Mouse (Mus musculus) embryo, embryonic 11 days (tissue): ENCODE measurements around the gene Tha1.

ENCODE experiments used
- DNase-seq: peaks from one replicate; pipeline ENCODE4 v3.0.0-alpha.2; 2015

Tha1 gene

DNA sequence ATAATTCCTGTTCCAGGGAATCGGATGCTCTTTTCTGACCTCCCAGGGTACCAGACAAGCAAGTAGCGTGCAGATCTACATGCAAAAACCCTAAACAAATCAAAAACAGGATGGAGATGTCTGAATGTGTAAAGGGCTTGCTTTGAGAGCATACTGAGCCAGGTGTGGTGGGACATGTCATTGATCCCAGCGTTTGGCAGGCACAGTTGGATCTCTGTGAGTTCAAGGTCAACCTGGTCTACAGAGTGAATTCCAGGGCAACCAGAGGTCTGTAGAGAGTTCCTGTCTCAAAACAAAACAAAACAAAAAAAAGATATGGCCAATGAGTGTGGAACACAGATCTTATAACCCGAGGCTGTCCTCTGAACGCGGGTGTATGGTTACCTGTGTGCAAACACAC, 49.9 kb downstream of the Tha1 start:
- DNase-seq, result no peak

DNA sequence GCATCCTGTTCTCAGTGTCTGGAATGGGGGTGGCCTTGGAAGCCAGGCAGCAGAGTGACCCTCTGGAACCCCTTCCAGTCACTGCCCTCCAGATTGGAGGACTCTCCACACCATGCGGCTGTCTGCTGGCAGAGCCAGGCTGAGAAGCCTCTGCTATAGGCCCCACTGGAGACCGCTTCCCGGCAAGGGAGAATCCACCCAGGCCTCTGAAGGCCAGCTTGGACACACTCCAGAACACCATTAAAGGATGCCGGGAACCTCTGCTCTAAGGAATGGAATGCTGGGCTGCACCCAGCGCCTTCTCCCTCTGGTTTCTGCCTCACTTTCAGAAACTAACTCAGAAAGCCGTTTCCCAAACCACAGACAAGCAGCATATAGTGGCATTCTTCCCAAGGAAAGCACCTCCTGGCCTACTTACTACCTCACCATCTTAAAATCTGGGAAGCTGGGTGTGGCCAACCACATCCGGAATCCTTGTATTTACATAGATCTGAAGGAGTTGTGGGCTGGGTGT, 50.5 kb downstream of the Tha1 start:
- DNase-seq, result no peak

DNA sequence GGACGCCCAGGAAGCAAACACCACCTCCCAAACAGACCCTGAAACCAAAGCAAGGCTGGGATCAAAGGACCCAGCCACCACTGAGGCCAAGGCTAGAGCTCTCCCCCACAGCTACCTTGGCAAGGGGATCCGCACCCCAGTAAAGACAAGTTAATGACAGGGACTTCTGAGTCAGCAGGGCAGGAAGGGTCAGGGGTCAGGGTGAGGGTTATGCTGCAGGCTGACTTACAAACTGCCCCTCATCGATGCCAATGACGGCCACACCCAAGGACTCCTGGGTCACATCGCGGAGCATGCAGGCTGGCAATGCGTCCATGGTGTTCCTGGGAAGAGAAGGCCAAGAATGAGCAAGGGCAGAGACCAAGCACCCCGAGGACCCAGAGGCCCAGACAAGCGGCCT, 51.4 kb downstream of the Tha1 start:
- DNase-seq, result no peak

DNA sequence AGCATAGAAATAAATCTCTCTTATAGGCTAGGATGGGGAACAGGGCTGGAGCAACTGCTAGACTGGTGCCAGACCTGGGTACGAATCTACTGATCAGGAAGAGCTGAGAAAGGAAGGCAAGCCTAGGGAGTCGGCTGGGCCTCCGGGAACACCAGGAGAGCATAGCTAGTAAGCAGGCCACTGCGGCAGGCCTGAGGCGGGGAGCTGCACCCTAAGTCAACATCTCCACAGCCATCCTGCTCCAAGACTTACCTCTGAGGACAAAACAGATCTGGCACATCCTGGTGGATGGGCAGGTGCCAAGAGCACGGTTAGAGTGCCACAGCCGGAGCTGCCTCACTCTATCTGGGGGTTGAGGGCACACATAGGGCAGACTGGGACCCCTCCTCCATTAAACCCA, 53.1 kb downstream of the Tha1 start:
- DNase-seq, result no peak

DNA sequence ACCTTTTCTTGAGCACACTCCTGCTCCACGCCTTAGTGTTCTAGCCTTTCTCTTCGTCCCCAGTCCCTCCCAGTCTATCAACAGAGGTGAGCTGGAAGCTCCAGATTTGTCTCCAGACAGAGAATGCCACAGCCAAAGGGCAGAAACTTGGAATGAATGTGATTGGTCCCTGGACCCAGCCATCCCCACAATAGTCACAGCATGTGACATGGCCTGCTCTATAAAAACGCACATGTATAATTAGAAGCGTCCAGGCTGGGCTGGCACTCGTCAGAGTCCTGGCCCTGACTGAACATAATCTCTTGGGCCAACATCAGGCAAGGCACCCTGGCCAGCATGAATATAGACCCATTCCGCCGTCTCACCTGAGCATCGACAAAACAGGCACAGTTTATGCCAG, 54.2 kb downstream of the Tha1 start:
- no peak for DNase-seq
